Mouse (Mus musculus) liver, adult (tissue): Measurements from ENCODE around the gene Ptprg.

ENCODE experiments used
- GATA4 ChIP-seq: IDR thresholded peaks from 2 replicates; pipeline ENCODE4 v1.6.1; 2014; ENCODE audit warnings: mild to moderate bottlenecking, low read length; ENCODE audit not compliant: insufficient replicate concordance

The Ptprg gene

DNA sequence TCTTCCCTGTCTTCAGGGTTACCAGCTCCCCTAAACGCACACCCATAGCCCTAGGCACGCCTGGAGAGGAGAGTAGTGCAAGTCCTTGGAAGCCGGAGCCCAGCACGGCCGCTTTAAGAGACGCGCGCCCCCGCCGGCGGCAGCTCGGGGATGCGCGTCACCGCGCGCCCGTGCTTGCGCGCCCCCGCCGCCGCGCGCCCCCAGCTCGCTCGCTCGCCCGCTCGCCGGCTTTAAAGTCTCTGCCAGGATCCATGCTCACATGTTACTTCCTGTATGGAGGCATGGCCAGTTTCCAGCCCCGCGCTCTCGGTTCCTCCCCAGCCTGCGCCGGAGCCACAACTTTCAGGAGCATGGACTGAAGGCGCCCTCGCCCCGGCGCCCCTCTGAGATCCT lies at the start of gene Ptprg:
Ptprg (plus strand) TSS at position 260 of the 393 bp plus-strand sequence.
- TF ChIP-seq GATA4, result no peak

- no peak for TF ChIP-seq GATA4
These were observed 49.4 kb upstream of the Ptprg start for GRCm38 (mm10) chr14:11503803-11504365.

- TF ChIP-seq GATA4, result no peak
These were observed 43.2 kb upstream of the Ptprg start for GRCm38 (mm10) chr14:11510173-11510572.

DNA sequence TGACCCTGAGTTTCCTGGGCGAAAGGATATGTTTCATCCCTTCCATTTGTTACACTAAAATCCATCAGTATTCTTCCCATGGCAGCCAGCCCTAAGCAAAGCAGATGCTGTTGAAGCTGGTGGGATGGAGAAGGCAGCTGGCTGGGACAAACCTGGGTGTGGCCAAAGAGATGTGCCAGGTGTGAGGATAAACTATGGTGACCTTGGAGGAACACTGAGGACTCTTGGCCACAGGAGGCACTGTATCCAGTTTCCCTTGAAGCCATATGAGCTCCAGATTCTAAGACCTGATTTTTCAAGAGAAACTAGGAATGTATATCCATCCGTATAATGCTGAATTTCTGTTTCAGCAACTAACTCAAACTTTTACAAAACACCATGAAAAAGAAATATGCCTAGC lies 34.2 kb upstream of the Ptprg start:
- no peak for TF ChIP-seq GATA4

DNA sequence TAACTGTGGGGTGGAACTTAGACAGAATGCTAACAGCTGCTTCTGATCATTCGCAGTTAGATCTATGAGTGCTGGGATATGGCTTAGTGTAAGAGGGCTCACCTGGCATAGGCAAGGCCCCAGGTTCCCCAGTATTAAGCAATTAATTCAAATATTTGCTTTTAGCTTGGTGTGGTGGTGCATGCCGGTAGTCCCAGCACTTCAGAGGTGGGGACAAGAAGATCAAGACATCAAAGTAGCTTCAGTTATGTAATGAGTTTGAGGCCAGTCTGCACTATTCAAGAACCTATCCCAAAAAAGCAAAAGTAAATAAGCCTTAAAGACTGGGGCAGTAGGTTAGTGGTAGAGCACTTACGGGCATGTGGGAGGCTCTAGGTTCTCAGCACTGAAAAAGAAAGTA lies 30.3 kb upstream of the Ptprg start:
- no peak for TF ChIP-seq GATA4

DNA sequence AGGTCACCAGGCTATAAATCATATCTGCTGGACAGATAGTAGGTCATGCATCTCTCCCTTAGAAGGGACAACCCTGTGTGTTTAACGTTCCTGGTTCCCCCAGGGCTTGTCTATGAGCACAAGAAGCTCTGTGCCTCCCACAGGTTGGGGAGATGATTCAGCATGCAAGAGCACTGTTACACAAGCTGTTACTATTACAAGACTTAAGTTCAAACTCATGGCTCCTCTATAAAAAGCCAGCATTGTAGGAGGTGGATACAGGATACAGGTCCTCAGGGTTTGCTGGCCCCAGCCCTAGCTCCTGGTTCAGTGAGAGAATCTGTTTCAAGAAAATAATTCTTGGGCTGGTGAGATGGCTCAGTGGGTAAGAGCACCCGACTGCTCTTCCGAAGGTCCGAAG lies 23.7 kb upstream of the Ptprg start:
- no peak for TF ChIP-seq GATA4

DNA sequence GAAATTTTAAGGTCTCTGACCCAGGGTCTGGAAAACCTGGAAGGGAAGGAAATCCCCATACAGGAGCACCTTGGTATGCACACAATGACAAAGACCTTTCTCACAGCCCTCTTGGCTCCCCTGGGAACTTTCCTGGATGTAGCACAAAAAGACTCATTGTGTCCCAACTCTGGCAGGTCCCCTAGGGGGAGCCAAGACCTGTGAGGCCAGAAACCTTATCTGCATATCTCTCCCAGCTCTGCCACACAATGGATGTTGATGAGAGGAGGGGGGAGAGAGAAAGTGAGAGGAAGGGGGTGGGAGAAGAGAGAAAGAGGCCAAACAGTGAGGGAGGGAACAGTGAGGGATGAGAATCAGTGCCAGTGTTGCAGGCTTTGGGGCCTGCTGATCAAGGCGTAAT lies 18.9 kb upstream of the Ptprg start:
- no peak for TF ChIP-seq GATA4

- TF ChIP-seq GATA4, result no peak
These were observed 17.2 kb upstream of the Ptprg start for GRCm38 (mm10) chr14:11536121-11536520.

GRCm38 (mm10) chr14:11551892-11552291 lies 1.4 kb upstream of the Ptprg start:
- TF ChIP-seq GATA4, result no peak

DNA sequence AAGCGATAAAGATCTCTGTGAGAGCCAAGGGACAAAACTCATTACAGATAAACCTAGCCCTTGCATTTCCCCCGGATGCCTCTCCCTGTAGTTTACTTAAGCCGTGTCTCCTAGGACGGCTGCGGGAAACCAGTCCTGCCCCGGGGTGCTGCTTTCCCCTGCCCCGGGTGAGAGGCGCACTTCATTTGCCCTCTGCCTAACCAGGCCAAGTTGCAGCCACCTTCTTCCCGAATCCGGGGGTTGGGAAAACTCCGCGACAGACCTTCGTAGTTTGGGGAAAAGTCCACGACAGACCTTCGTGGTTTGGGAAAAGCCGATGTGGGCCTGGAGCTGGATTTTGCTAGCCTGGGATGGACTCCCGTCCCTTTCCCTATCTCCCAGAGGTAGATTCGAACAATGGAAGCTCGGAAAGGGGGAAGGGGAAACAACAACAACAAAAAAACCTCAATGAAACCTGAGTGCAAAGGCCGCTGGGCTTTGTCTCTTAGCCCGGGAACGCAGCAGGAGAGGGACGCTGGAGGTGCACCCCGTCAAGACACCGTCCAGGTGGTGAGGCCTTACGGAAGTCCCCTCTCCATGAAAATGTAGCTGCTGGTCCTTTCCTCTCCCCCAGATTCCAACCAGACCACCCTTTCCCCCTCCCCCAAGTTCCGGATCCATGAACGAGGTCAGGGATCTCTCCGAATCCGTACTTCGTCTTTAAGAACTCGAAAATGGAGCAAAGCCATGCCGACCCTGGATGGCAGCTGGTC lies 635 bp upstream of the Ptprg start:
- no peak for TF ChIP-seq GATA4

DNA sequence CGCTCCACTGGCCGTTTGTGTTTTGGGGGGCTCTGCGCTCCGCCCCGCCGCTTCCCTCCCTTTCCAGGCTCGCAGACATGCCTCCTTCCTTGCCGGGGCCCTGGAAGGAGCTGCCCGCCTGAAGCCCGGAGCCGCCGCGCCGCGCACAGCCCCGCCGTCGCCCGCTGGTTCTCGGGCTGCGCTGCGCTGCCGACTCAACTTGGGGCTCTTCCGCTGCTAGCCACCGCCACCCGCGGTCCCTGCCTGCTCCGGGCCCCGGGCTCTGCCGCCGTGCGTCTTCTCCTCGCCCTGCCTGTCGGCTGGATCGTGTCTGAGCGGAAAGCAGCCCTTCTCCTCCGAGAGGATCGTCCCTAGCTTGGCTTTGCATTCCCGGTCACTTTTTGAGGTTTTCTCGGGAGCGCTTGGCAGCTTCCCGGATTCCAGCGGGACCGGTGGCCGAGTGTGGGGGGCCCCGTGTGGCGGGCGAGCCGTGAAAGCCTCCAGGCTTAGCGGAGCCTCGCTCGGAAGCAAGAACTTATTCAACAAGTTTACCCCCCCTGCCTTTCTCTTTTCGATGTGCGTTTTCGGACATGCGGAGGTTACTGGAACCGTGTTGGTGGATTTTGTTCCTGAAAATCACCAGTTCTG lies 460 bp downstream of the Ptprg start:
- TF ChIP-seq GATA4, result no peak

- TF ChIP-seq GATA4, result no peak
These were observed 1.1 kb downstream of the Ptprg start for GRCm38 (mm10) chr14:11554306-11555041.

GRCm38 (mm10) chr14:11555061-11555501 lies 1.7 kb downstream of the Ptprg start:
- no peak for TF ChIP-seq GATA4

DNA sequence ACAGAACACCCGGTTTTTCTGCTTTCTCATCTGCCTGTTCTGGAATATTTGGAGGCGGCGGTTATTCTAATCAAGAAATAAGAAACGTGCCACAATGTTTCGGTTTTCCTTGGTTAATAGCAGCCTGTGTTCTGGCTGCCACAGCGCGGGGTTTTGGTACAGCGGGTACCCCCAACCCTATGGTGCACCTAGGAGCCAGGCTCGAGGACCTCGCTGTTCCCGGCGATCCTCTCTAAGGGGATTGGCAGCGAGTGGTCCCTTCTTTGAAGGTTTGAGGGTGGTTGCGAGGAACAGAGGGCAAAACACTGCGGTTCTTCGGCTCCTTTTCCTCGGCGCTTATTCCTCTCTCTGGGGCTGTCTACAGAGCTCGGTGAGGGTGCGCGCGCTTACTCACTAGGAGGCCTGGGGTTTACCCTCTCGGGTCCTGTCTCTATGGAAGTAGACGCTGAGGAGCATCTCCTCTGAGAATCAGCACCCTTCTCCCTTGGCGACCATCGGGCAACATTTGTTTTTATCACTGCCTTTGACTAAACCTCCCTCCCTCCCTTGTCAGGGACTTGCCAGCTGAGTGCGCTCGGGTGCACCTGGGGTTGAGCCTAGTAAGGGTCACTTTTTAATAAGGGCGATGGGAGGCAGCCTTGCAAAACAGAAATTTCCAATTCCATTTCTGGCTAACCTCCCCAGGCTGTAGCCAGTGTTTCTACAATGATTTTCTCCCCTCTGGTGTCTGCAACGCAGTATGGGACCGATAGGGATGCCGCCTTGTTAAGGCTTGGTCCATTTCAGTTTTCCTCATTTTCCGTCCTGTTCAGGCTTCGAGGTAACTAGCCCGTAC lies 2.4 kb downstream of the Ptprg start:
- no peak for TF ChIP-seq GATA4
